Mouse (Mus musculus) embryo, embryonic 11.5 days (tissue): ENCODE results near the gene Gm49369.

Experiments
- DNase-seq: peaks from one replicate; pipeline ENCODE4 v3.0.0-alpha.2; 2012; ENCODE audit warnings: low read depth, low spot score

Gm49369 gene

GRCm38 (mm10) chr7:142394261-142395190 is 12.1 kb upstream of the Gm49369 start:
- no peak for DNase-seq

DNA sequence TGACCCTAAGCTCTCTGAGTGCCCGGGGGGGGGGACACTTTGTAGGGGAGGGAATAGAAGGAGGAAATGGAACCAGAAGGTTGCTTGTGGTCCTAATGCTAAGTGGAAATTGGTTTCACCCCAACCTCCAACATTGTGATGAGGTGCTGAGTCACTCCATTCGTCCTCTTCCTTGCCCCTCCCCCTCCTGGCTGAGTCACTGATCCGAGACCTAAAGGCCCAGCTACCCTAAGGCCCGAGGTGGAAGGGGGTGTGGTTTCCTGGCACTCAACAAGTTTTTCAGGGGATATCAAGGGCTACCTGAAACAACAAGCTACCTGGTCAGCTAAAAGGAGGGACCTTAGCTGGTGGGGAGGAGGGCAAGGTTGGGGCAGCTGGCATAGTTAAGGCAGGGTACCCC is 10.7 kb upstream of the Gm49369 start:
- DNase-seq: no peak

DNA sequence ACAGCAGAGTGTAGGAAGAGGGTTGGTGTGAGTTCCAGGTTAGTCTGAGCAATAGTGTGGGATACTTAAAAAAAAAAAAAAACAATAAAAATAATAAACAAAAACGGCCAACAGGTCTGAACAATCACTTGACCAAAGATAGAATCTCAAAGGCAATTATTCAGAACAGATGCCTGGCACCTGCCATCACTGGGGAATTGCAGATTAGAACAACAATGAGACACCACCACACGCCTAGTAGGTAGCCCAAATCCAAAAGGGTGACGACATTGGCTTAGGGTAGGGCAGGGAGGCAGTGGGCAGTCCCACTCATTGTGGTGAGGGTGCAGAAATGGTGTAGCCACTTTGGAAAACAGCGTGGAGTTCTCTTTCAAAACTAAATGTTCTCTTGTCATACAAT is 9.1 kb upstream of the Gm49369 start:
- no peak for DNase-seq

DNA sequence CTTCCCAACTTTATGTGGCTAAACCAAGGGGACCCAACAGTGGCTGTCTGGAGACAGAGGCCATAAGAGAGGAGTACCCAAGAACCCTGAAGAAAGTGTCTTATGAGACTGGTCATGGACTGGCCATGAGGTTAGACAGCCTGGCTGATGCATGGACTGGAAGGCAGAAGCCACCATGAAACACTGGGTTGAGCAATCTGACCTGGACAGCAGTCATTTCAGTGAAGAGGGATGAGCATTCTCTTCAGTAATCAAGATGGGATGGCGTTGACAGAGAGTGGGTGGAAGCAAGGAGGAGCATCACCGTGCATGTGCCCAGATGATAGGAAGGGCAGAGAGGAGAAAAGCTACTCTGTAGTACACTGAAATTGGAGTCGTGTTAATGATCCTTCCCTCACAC is 8.6 kb upstream of the Gm49369 start:
- no peak for DNase-seq

DNA sequence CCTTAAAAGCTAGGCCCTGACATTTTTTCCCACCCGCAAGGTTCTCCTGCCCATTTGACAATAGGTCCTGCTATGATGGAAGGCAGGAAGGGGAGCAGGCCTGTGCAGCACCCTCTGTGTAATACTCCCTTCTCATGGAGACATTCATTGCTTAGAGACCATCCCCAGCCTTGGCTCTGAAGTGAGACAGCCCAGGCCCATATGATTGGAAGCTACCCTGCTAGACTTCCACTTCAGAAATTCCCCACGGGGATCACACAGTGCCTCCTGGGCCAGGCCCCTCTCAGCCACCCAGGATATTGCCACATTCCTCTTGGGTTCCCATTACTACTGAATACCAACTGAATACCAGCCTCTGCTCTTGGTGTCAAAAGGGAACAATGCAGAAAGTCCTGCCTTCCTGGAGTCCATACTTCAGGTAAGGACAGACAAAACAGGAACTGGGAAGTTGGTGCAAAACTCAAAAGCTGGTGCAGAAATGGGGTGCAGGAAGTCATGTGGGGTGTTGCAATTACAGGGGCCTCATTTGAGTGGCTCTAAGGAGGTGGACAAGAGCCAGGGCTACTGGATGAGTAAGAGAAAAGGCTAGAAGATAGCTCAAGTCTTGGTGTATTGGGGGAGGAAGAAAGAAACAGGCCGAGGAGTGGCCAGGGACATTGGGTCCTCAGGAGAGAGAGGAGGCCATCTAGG is 7.6 kb upstream of the Gm49369 start:
- no peak for DNase-seq

- DNase-seq: no peak
Observed at GRCm38 (mm10) chr7:142388740-142389139, 6.3 kb upstream of the Gm49369 start.

DNA sequence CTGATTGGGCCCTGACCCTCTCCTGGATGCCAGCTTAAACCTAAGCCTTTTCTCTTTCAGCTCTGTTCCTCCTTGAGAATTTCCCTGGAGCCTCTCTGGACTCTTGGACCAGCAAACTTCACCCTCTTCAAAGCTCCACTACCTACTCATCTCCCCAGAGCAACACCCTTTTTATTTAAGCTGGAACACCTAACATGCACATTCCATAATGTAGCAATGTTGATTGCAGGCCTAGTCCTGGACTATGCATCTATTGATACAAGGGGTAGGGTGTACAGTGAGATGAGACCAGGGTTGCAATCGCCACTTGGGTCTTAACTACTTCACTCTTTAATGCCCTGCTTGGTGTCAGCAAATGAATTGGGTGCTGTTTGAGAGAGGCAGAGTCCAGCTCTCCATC is 5.7 kb upstream of the Gm49369 start:
- DNase-seq: no peak

DNA sequence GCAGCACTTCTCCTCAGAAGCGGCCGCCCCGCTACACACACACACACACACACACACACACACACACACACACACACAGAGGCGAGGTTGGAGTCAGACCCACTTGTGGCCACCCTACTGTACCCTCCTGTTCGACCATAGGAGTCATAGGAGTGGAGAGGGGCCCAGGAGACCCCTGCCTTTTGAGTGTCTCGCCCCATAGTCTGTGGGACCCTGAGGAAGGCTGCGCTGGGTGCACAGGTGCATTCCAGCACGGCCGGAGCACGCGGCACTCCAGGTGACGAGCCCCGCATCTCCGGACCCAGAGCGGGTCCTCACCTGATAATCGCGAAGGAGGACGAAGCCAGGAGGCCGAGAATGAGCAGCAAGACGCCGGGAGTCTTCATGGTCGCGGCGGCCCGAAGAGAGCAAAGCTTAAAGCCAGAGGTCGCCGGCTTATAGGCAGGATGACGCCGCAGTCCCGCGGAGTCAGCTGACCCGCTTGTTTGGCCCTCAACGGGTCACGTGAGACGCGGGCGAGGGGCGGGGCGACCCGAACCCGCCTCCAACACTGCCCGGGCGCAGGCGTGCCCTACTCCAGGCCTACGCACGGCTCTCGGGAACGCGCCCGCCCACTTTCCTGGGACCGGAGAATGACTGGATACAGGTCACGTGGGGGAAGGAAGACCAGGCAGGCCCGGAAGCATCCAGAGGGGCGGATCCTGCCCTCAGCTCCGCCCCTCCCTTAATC is 5.1 kb upstream of the Gm49369 start, which contains the start of gene Ctsd:
TSS of gene Ctsd (minus strand) at position 620 of the 730 bp plus-strand sequence.
- peak; percentile 95 for DNase-seq

GRCm38 (mm10) chr7:142386621-142387201 is 4.2 kb upstream of the Gm49369 start:
- no peak for DNase-seq

DNA sequence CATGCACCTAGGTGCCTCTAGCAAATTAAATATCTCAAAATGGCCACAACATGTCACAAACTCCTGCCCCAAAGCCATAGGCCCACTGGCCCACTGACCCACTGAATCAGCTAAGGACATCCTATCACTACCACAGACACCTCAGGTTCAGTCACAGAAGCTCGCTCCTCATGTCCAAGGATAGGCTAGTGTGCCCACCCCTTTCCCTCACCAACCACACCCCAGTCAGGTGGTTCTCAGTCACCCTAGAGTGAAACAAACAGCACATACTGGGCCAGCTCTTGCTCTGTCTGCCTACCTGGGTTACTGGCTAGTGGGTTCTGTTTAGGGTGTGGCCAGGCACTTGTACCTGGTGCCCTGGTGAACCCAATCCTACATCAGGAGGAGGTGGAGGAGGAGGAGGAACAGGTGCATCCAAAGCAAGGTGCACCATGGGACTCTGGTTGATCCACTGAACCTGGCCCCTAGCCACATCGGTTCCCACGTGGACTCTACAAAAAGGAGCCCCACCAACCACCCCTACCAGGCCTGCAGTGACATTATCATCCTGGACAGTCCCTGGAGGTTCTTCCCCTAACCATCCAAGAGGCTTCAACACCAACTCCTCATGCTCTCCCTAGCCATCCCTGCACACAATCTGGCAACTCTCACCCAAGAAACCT is 3.4 kb upstream of the Gm49369 start:
- no peak for DNase-seq

- no peak for DNase-seq
Observed at GRCm38 (mm10) chr7:142384306-142384705, 1.8 kb upstream of the Gm49369 start.

DNA sequence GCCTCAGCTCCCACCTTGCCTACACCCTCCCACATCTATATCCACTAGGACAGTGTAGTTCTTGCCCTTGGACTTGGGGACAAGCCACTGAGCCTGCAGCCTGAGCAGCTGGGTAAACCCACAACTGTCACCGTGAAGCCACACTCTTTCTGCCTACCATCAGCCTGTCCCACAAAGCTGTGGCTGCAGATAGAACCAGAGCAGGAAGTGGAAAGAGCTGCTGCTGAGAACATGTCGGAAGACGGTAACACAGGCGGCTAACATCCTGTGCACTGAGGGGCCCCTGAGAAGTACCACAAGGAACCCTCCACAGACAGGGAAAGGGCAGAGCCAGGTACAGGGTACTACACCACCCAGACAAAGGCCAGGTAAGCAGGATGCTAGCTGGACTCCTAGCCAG is 1.3 kb downstream of the Gm49369 start:
- DNase-seq: no peak

GRCm38 (mm10) chr7:142379186-142379585 is 3.3 kb downstream of the Gm49369 start:
- DNase-seq: no peak

GRCm38 (mm10) chr7:142377233-142377925 is 5.1 kb downstream of the Gm49369 start:
- no peak for DNase-seq

- DNase-seq: no peak
Observed at GRCm38 (mm10) chr7:142376096-142376495, 6.4 kb downstream of the Gm49369 start.

DNA sequence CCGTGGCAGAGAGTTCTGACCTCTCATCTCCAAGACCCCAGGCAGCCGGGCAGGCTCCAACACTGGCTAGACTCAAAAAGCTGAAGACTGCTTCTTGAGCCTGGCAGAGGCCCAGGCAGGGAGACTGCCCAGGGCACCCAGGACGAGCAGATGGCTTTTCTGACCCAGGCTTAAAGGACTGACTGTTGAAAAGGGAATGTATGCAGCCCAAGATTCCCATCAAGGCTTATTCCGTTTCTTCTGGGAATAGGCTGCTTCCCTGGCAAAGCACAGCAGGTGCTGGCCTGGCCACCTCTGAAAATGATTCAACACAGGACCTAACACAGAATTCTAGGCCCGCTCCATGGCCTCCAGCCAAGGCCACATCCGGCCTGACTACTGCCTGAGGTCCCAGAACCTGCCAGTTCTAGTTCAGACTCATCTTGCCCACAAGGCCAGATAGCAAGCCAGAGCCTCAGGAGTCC is 7.2 kb downstream of the Gm49369 start:
- no peak for DNase-seq

GRCm38 (mm10) chr7:142374413-142375015 is 8.0 kb downstream of the Gm49369 start:
- DNase-seq: no peak

- DNase-seq: no peak
Observed at GRCm38 (mm10) chr7:142373641-142374412, 8.6 kb downstream of the Gm49369 start, which contains the start of gene Ifitm10. TSS of gene Ifitm10 (minus strand) at chr7:142373753.

GRCm38 (mm10) chr7:142373039-142373438 is 9.4 kb downstream of the Gm49369 start:
- DNase-seq: no peak
